Mouse (Mus musculus): ENCODE results near the gene Rorb.

Rorb gene

GRCm38 (mm10) chr19:19110793-19111427 lies at the start of gene Rorb:
Gene Rorb (minus strand): TSS chr19:19111196.
- peak; percentile 78 for DNase-seq (ENCODE audit: low spot score)

- no peak for DNase-seq (ENCODE audit: low spot score)
These were observed 37.9 kb upstream of the Rorb start for GRCm38 (mm10) chr19:19148847-19149246.

- no peak for DNase-seq (ENCODE audit: low spot score)
These were observed 33.5 kb upstream of the Rorb start for GRCm38 (mm10) chr19:19144447-19144846.

GRCm38 (mm10) chr19:19136856-19137255 lies 25.9 kb upstream of the Rorb start:
- no peak for DNase-seq (ENCODE audit: low spot score)

GRCm38 (mm10) chr19:19135838-19136237 lies 24.8 kb upstream of the Rorb start:
- no peak for DNase-seq (ENCODE audit: low spot score)

- DNase-seq (ENCODE audit: low spot score) = no peak
These were observed 11.3 kb upstream of the Rorb start for GRCm38 (mm10) chr19:19122324-19122723.

- no peak for DNase-seq (ENCODE audit: low spot score)
These were observed 1.2 kb upstream of the Rorb start for GRCm38 (mm10) chr19:19112180-19112579.

GRCm38 (mm10) chr19:19111428-19112170 lies 603 bp upstream of the Rorb start:
- DNase-seq (ENCODE audit: low spot score) = no peak

GRCm38 (mm10) chr19:19110011-19110768 lies 806 bp downstream of the Rorb start:
- DNase-seq (ENCODE audit: low spot score) = peak; percentile 24

- DNase-seq (ENCODE audit: low spot score) = no peak
These were observed 2.2 kb downstream of the Rorb start for GRCm38 (mm10) chr19:19108596-19109381.

GRCm38 (mm10) chr19:19104581-19104980 lies 6.4 kb downstream of the Rorb start:
- DNase-seq (ENCODE audit: low spot score) = no peak

GRCm38 (mm10) chr19:19097149-19097548 lies 13.8 kb downstream of the Rorb start:
- no peak for DNase-seq (ENCODE audit: low spot score)

- no peak for DNase-seq (ENCODE audit: low spot score)
These were observed 21.6 kb downstream of the Rorb start for GRCm38 (mm10) chr19:19089427-19089826.

- DNase-seq (ENCODE audit: low spot score) = no peak
These were observed 33.1 kb downstream of the Rorb start for GRCm38 (mm10) chr19:19077880-19078279.

GRCm38 (mm10) chr19:19074756-19075155 lies 36.2 kb downstream of the Rorb start:
- DNase-seq (ENCODE audit: low spot score) = no peak

- DNase-seq (ENCODE audit: low spot score) = no peak
These were observed 52.1 kb downstream of the Rorb start for GRCm38 (mm10) chr19:19058710-19059398.

GRCm38 (mm10) chr19:19058201-19058600 lies 52.8 kb downstream of the Rorb start:
- no peak for DNase-seq (ENCODE audit: low spot score)

GRCm38 (mm10) chr19:19043138-19043537 lies 67.9 kb downstream of the Rorb start:
- no peak for DNase-seq (ENCODE audit: low spot score)

- DNase-seq (ENCODE audit: low spot score) = no peak
These were observed 70.2 kb downstream of the Rorb start for GRCm38 (mm10) chr19:19040800-19041199.

- DNase-seq (ENCODE audit: low spot score) = no peak
These were observed 76.3 kb downstream of the Rorb start for GRCm38 (mm10) chr19:19034482-19035315.

GRCm38 (mm10) chr19:19033974-19034373 lies 77.0 kb downstream of the Rorb start:
- DNase-seq (ENCODE audit: low spot score) = no peak

Measured in left cerebral cortex, adult 11 months (tissue).